Mouse (Mus musculus) ovary, postnatal 36 days (tissue): ENCODE measurements around the gene Plin2.

Experiments
- DNase-seq: peaks from one replicate; pipeline ENCODE4 v3.0.0; 2022; ENCODE audit warnings: low spot score, mixed read lengths

Gene Plin2

DNA sequence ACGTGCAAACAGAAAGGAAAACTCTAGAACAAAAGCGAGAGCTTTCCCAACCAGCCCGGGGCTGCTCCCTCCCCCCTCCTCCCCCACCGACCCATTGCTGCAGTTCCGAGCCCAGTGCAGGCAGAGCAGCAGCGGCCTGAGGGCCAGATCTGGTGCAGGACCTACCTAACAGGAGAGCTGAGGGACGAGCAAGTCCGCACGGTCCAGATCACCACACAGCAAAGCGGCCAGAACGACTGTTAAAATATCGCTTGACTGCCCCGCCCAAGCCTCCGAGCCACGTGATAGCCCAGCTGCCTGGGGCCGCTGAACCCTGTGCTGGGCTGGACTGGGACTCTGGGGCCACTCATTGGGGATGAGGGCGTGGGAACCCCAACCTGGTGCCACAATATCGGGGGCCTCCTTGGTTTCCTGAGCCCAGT, at the start of gene Plin2:
TSS of gene Plin2 (minus strand) at position 281 of the 422 bp plus-strand sequence.
- DNase-seq = peak; percentile 77

DNA sequence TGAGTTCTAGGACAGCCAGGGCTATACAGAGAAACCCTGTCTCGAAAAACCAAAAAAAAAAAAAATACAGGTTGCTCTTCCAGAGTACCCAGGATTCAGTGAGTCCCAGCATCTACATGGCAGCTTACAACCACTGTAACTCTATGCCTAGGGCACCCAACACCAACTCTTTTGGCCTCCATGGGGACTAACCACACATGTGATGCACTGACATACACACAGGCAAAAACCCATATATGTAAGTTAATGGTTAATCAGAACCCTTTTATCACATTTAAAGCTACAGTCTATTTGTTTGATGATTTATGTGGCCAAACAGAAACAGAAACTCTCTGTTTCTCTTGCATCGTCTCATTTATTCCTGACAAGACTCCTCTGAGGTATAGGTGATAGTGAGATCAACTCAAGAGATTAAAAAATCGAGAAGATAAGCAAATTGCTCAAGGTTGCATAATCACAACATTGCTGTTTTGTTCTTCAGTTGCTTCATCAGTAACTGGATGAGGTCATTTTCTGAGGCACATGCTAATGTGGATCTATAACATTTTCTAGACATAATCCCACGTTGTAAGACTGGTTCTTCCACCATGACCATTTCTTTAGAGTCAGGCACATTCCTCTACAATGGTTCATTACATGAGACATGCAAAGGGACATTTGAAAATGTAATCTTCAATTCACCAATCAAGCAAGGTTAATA, 49.2 kb upstream of the Plin2 start:
- DNase-seq = no peak

DNA sequence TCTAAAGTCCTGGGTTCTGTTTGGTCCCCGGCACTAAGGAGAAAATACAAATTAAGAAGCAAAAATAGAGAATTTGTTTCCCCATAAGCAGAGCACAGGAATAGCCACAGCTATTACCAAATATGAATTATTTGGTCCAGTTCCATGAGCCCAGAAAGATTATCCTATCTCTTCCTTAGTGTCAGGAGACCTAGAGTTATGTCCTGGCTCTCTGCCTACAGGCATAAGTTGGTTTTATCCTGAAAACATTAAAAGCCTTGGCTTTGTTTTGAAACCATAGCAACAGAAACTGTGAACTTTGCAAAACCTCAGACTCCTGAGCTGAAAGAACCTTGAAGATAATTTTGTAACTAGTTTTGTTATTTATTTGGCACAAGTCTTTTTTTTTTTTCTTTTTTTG, 47.3 kb upstream of the Plin2 start:
- no peak for DNase-seq

DNA sequence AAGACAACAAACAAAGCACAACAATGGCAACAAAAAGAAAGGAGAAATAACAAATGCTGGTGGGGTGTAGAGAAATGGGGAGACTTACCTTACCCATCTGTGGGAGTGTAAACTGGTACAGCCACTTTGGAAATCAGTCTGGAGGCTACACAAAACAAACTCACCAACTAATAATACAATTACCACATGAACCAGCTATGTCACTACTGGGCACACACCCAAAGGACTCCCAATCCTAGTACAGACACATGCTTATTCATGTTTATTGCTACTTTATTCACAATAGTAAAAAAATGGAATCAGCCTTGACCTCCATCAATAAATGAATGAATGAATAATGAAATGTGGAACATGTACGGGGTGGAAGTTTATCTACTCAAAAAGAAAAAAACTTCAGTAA, 45.5 kb upstream of the Plin2 start:
- no peak for DNase-seq

DNA sequence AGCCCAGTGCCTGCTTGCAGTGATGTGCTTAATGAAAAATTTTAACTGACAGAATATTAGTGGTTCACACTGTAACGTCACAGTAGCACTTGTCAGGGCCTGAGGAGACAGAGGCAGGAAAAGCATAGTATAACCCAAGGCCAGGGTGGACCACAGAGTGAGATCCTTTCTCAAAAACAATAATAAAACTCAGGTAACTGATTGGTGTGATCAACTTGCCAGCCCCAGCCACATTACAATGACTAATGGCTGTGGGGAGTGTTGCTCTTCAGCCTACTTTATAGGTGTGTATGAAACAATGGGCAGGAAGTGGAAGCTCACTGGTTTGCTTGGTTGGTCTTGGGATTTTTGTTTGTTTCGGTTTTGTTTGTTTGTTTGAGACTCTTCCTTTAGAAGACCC, 43.7 kb upstream of the Plin2 start:
- DNase-seq = no peak

DNA sequence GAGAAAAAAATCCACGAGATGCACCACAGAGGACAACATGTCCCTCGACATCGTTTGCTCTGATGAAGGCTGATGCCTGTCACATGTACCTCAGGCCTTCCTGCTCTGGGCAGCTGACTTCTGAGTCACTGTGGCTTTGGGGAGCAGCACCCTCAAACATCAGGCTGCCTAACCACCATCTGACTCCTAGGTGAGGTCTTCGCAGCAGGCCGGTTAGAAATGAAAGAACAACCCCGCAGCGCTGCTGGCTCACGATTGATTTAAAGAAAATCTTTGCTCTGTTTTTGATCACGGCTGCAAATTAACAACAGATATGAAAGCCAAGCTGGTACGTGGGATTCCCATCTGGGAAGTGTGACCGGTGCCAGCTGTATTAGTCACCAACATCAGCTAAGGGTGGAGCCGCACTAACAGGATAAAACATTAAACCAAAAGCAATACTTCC, 42.9 kb upstream of the Plin2 start:
- peak; percentile 24 for DNase-seq

DNA sequence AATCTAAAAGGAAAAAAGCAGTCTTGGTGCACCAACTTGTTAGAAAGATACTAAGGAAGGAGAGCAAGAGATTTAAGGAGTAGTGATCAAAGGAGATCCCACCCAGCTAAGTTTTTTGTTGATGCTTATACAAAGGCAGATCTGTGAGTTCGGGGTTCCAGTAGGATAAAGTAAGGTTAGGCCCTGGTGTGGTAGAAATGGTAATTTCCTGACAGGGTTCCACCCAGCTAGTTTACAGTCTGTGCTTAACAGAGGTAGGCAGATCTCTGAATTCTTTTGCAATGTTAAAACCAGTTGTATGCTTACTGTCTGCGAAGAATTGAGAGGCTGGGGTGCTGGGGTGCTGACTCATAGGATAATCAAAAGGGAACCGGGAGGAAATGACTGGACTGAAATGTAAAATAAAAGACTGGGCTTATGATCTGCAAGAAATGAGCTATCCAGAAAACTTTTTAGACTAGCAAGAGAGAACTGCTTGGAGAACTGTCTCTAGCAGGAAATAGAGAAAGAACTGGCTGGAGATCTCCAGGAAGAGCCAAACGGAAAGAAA, 40.9 kb upstream of the Plin2 start:
- no peak for DNase-seq

DNA sequence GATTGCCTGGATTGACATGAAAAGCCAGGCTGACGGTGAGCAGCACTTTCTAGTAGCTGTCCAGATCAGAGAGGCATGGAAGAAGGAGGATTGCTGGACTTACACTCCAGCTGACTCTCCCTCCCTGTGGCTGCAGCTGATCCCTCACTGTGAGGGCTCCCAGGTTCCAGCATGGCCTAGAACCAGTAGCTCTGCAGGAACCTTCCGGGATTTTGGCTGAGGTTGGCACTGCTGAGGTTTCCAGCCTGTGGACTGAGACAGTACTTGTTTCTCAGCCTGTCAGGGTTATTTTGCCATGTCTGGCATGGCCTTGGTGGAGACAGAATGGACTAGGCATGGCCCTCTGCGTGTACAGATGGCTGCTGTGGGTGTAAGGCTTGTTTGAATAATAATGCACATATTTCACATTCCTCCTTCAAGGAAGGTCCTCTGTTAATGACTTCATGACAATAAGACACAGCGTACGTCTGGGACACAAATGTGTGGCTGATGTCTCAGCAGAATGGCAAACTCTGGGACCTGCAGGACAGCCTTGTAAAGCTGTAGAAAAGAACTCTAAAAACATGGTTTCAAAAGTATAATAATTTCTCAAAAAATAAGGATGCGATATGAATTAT, 40.3 kb upstream of the Plin2 start:
- no peak for DNase-seq

DNA sequence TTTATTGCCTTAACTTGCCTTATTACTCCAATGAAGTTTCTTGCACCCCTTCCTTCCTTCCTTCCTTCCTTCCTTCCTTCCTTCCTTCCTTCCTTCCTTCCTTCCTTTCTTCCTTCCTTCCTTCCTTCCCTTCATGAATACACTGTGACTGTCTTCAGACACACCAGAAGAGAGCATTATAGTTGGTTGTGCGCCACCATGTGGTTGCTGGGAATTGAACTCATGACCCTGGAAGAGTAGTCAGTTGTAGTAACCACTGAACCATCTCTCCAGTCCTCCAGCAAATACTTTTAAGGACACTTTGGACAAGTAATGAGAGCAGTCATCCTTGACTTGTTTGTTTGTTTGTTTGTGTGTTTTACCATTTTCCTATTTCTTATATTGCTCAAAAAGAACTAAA, 38.9 kb upstream of the Plin2 start:
- DNase-seq = no peak

DNA sequence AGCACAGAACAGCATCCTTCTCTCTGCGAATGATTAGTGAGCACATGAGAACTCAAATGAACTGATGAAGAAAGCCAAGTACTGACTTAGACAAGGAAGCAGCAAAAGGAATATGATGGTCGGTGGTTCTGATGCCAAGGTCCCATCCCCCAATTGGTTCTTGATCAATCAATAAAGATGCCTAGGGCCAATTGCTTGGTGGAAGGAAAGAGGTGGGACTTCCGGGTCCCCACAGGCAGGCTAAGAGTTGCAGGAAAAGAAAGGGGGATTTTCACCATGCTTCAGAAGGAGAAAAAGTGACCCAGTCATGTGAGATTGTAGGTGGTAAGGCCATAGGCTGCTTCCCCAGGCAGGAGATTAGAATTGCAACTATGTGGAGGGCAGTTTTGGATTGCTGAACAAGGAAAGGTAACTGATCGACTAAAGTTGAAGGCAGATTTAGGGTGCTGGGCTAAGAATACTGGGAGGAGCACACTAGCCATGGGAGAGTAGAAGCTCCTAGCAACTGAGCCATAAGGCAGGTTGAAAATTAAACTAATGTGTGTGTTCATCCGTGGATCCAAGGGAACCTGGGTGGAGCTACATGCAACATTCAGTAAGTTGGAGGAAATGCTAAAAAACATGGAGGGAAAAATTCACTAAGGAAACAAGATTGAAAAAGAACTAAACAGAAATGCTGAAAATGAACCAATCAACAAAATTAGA, 29.5 kb upstream of the Plin2 start:
- DNase-seq = no peak

DNA sequence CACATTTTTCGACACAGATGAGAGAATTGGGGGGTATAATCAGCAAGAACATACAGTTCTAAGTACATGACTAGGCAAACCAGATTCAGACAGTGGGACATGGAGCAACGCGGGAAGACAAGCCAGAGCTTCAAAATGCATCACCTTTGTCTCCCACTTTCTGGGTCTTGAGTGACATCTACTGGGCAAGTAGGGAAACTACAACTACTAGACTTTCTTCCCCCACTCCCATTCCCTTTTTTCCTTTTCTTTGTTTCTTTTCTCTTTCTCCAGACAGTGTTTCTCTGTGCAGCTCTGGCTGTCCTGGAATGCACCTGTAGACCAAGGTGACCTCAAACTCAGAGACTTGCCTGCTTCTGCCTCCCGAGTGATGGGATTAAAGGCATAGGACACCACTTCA, 27.0 kb upstream of the Plin2 start:
- no peak for DNase-seq

DNA sequence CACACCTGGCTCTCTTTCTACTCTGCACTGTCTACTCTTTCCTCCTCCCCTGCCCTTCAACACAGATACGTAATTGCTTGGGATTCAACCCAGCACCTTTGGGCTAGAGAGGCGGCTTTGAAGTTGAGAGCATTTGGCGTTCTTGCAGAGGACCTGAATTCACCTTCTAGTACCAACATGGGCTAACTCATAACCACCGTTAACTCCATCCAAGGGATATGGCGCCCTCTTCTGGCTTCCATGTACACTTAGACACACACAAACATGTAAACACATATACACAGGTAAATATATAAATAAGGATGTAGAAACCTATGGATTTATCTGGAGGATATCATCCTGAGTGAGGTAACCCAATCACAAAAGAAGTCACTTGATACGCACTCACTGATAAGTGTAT, 25.2 kb upstream of the Plin2 start:
- DNase-seq = no peak

DNA sequence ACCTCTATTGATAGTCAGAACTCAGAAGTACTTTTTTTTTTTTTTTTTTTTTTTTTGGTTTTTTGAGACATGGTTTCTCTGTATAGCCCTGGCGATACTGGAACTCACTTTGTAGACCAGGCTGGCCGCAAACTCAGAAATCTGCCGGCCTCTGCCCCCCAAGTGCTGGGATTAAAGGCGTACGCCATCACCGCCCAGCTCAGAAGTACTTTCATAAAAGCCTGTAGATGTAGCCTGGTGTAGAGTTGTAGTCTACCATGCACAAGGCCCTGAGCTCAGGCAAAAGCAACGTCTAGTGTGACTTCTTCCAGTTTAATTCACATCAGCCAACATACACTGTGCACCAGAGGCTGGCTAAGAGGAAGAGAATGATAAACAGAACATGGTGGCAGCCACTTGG, 23.1 kb upstream of the Plin2 start:
- no peak for DNase-seq

DNA sequence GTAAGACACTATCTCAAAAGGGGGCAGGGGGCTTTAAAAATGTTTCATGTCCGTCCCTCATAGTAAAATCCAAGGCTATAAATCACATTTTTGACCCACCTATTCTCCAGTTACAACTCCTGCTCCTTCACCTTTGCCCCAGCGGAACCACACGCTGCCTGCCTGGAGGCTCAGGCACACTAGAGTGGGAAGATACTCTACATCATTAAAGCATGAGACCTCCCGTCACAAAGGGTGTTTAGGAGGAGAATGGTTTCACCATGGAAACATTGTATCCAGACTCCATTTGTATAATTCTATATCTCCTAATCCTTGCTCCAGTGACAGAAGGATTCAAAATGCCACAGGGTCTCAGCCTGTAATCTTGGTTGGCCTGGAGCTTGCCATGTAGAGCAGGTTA, 21.4 kb upstream of the Plin2 start:
- DNase-seq = no peak

DNA sequence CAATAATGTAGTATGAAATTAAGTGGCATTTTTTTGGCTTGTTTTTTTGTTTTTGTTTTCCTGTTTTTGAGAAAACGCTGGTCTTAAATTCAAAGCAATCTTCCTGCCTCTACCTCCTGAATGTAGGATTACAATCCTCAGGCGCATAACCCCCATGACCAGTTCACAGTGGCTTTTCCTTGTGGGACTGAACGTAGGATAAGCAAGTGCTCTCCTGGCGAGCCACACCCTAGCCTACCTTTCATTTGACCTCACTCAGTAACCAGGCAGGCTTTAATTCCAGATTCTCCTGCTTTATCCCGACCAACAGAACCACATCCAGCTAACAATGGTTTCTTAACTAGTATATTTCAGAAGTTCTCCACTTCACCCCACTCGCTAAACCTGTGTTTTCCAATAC, 20.9 kb upstream of the Plin2 start:
- no peak for DNase-seq

DNA sequence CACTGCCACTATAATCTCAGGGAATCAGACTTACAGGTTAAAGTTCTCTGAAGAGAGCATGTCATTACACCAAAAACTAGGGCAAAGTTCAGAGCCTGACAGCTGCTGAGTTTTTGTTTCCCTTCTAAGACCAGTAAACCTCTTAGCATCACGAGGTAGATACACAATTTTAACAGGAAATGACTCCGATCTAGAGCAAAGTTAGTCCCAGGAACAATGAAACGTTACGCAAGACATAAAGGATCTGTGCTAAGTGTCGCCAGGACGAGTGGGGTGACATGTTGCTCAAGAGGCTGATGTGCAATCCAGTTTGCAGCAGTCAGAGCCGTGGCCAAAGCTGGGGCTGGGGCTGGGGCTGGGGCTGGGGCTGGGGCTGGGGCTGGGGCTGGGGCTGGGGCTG, 20.3 kb upstream of the Plin2 start:
- DNase-seq = no peak

DNA sequence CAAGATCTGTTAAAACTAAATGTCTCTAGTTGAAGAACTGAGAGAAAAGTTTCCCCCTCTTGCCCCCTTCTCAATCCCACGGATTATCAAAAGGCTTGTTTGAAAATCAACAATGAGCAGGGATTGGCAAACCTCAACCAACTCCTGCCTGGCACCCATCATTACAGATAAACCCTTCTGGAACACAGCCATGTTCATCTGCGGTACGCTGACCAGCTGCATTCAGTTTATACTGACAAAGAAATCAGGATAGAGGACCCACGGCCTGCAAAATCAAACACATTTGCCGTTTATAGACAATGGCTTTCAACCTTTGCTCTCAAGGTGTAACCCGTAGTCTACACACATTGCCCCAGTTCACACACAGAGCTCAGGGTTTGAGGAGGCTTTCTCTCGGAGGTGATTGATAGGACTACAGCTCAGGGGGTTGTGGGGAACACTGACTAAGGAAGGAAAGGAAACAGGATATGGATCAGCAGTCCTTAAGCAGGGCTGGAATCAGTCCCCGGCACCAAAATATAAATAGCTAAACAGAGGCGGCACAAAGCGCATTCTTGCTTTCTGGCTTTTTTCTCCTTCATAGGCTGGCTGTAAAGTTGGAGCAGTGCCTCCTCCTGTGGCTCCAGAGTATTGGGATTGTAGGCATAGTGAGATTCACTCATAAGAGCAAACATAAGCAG, 19.3 kb upstream of the Plin2 start:
- no peak for DNase-seq

DNA sequence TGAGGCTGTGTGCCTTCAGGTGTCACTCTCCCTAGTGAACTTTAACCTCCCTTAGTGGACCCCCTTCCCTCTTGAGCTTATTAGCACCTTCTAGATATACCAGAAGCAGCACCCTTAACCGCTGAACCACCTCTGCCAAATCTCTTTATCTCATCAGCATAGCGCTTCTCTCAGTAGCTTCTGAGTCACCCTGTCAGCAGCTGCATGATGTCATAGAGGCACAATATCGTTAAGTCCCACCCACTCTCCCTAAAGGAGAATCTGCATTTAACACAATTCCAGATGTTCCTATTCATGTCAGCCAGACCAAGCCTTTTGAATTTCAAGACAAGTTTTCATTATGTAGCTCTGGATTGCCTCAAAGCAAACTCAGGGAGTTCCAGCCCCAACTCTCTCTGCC, 16.7 kb upstream of the Plin2 start:
- DNase-seq = no peak

DNA sequence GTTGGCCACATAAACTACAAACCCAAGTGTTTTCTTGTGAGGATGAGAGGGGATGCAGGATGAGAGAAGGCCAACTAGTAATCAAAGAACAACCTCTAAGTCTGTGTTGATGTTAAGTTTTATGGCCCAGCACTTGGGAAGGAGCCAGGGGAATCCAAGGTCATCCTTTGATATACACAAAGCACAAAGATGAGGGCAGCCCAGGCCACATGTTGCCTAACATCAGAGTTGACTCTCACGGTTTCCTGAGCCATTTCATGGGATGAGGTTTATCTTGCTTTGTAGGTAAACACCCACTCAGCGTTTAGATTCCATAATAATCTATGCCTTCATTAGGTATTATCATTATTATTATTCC, 16.1 kb upstream of the Plin2 start:
- DNase-seq = peak; percentile 30

DNA sequence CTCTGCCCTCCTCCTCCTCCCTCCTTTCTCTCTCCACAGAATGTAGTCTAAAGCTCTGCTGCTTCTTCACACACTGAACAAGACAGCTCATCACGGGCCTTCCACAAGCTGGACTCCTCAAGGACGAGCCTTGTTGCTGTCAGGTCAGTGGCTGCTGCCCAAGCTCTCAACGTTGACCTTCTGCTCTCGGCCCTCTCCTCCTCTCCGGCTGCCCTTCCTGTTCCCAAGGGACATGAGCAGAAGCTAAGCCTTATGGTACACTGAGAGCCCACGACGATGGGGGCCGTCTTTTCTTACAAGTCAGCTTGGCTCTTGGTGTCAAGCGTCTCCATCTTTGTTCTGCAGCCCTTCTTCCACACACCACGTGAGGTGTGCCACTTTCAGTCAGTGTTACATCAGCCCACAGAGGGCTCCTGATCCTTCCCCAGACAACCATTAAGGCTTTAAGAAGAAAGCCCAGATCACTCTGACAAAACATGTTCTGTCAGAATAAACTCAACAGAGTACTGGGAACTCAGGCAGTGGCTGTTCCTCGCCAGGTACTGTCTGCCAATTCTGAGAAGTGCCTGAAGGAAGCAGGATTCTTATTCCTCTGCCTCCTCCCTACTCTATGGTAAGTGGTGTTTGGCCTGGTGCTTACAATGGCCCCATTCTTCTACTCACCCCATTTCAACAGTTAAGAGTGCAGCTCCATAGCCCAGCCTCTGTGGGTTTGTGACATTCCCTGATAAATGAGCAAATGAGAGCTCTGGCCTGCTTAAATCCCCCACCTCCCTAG, 15.6 kb upstream of the Plin2 start:
- DNase-seq = peak; percentile 41

DNA sequence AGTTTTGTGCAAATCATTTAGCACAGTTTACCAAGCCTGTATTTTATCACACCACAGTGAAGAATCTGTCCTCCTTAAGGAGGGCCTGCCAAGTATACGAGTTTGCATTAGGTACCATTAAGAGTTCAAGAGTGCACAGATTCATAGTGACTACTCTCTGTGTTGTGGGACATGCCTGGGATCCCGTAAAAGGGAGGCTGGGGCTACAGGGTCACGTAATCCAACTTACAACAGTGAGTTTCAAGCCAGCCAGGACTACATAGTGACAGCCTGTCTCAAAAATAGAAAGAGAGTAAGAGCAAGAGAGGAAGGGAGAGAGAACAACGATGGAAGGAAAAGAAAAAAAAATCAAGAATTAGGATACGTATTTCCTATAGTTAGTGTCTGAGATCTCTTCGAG, 14.9 kb upstream of the Plin2 start:
- no peak for DNase-seq

DNA sequence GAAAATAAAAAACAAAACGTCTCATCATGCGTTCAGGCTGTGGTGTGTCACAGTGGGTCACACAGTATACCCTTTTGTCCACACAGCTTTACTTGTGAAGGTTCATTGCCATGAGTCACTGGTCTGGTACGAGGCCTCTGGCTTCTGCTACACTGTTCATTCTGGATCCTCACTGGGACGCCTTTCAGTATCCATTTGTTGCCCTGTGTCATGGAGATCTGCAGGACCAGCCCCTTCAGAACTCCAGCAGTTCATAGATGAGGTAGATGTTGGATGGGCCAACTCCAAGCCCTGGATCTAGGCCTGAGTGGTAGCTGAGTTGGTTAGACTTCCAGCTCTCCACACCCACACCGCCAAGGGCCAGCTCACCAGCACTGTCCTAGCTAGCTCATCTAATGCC, 13.9 kb upstream of the Plin2 start:
- DNase-seq = no peak
